Mouse (Mus musculus) right cerebral cortex, postnatal 36 days (tissue): ENCODE measurements around the gene 1700001P01Rik.
"Not testable (repeated sequence)": the region's sequence is repeated elsewhere in the genome, so short reads cannot be mapped to it uniquely, and the experiment has no call there.

Experiments used
- DNase-seq, 2 experiments: peaks; one replicate each; pipeline ENCODE4 v3.0.0; 2022; ENCODE audit warnings: low spot score in 2 of 2, mixed read lengths in 1 of 2

Gene 1700001P01Rik

GRCm38 (mm10) chr11:97745331-97745721 lies 30.4 kb downstream of the 1700001P01Rik start:
- DNase-seq: no peak

- DNase-seq: peak; percentile 98
Measured at GRCm38 (mm10) chr11:97744718-97745330, 30.9 kb downstream of the 1700001P01Rik start.

GRCm38 (mm10) chr11:97744063-97744717 lies 31.5 kb downstream of the 1700001P01Rik start, which contains the start of gene Pip4k2b:
Pip4k2b (minus strand) TSS chr11:97744704.
- peak in 1 of 2 experiments; percentile 22 for DNase-seq

- DNase-seq: no peak
Measured at GRCm38 (mm10) chr11:97743423-97743822, 32.3 kb downstream of the 1700001P01Rik start.

GRCm38 (mm10) chr11:97742591-97742990 lies 33.1 kb downstream of the 1700001P01Rik start:
- no peak for DNase-seq

- DNase-seq: no peak
Measured at GRCm38 (mm10) chr11:97742157-97742556, 33.6 kb downstream of the 1700001P01Rik start.

- peak in 1 of 2 experiments; percentile 24 for DNase-seq
Measured at GRCm38 (mm10) chr11:97740190-97740589, 35.5 kb downstream of the 1700001P01Rik start.

GRCm38 (mm10) chr11:97739155-97739554 lies 36.6 kb downstream of the 1700001P01Rik start:
- no peak for DNase-seq

GRCm38 (mm10) chr11:97738703-97739102 lies 37.0 kb downstream of the 1700001P01Rik start:
- no peak for DNase-seq

- no peak for DNase-seq
Measured at GRCm38 (mm10) chr11:97737600-97737999, 38.1 kb downstream of the 1700001P01Rik start.

- no peak for DNase-seq
Measured at GRCm38 (mm10) chr11:97736645-97737044, 39.1 kb downstream of the 1700001P01Rik start.

- not testable (repeated sequence) for DNase-seq
Measured at GRCm38 (mm10) chr11:97734810-97735209, 40.9 kb downstream of the 1700001P01Rik start.

GRCm38 (mm10) chr11:97733689-97734088 lies 42.0 kb downstream of the 1700001P01Rik start:
- DNase-seq: no peak

- DNase-seq: no peak
Measured at GRCm38 (mm10) chr11:97728730-97729129, 47.0 kb downstream of the 1700001P01Rik start.

- no peak for DNase-seq
Measured at GRCm38 (mm10) chr11:97728311-97728710, 47.4 kb downstream of the 1700001P01Rik start.

GRCm38 (mm10) chr11:97723709-97724108 lies 52.0 kb downstream of the 1700001P01Rik start:
- no peak for DNase-seq
